Mouse (Mus musculus) stomach, postnatal 0 days (tissue): ENCODE results near the gene Dyrk1a.

ENCODE experiments used
- CTCF ChIP-seq: IDR thresholded peaks from 2 replicates; pipeline ENCODE4 v1.5.1; 2016; ENCODE audit warnings: antibody characterized with exemption, low read depth, mild to moderate bottlenecking, moderate library complexity
- EP300 ChIP-seq: optimal IDR thresholded peaks from 2 replicates; pipeline ENCODE3; 2016; ENCODE audit warnings: antibody characterized with exemption

DNA sequence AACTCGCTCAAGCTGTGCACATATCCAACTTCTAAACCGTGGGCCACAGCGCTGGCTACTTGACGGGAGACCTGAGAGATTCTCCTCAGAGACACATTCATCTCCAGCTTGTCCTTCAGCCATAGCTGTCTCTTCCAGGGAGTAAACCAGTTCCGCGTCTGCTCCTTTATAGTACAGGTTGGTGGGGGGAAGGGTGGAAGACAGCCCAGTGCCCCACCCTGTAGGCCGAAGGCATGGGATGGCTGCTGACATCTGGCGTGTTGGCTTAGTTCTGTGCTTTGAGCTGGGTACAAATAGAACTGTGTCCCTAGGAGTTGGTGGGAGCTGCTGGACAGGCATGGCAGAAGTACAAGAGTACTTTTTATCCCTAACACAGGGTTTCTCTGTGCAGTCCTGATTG lies 18.4 kb downstream of the Dyrk1a start:
- TF ChIP-seq EP300 (no peak), CTCF (no peak)
